Mouse (Mus musculus): ENCODE measurements around the gene Cym.

Cym gene

DNA sequence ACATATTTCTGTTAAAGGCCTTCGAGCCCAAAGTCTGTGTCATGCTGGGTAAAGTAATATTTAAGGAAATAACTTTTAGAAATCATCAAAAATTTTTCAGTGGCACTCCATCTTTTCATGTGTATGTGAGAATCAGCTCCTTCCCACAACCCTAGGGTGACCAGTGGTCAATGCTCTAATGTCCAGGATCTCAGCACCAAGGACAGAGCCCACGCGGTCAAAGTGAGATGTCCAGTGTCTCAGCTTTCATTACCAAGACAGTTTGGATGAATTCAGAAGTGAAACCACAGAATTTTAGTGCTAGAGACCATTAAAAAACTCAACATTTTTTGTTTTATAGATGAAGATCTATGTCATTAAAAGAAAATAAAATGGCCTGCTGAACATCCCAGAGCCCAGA, 49.6 kb downstream of the Cym start:
- DNase-seq (ENCODE audit: extremely low spot score, low read depth, low spot score), result no peak

- no peak for DNase-seq (ENCODE audit: extremely low spot score, low read depth, low spot score)
These were observed 52.0 kb downstream of the Cym start for GRCm38 (mm10) chr3:107169552-107169951.

GRCm38 (mm10) chr3:107162741-107163140, 58.8 kb downstream of the Cym start:
- no peak for DNase-seq (ENCODE audit: extremely low spot score, low read depth, low spot score)
